Mouse (Mus musculus): ENCODE measurements at regions not wholly inside any gene's neighbourhood (a gene's known extent, or its start where the extent isn't known, plus 50 kb on each side); places are given as distances from the start of the nearest gene placed in this dataset.
"Not testable (repeated sequence)": the region's sequence is repeated elsewhere in the genome, so short reads cannot be mapped to it uniquely, and the experiment has no call there.

GRCm38 (mm10) chr7:75360874-75361273 lies 51.8 kb upstream of the Sv2b start:
- no peak for DNase-seq (ENCODE audit: low spot score)

GRCm38 (mm10) chr7:75362541-75362940 lies 53.5 kb upstream of the Sv2b start:
- no peak for DNase-seq (ENCODE audit: low spot score)

- no peak for DNase-seq (ENCODE audit: low spot score)
Observed at GRCm38 (mm10) chr7:75365480-75365879, 56.4 kb upstream of the Sv2b start.

GRCm38 (mm10) chr7:75366285-75366882 lies 57.3 kb upstream of the Sv2b start:
- peak; percentile 75 for DNase-seq (ENCODE audit: low spot score)

- DNase-seq (ENCODE audit: low spot score) = no peak
Observed at GRCm38 (mm10) chr7:75368315-75368714, 59.3 kb upstream of the Sv2b start.

- DNase-seq (ENCODE audit: low spot score) = no peak
Observed at GRCm38 (mm10) chr7:75369366-75369765, 60.3 kb upstream of the Sv2b start.

- peak; percentile 77 for DNase-seq (ENCODE audit: low spot score)
Observed at GRCm38 (mm10) chr7:75370595-75371519, 61.8 kb upstream of the Sv2b start.

- no peak for DNase-seq (ENCODE audit: low spot score)
Observed at GRCm38 (mm10) chr7:75371520-75371876, 62.4 kb upstream of the Sv2b start.

GRCm38 (mm10) chr7:75371991-75372390 lies 62.9 kb upstream of the Sv2b start:
- DNase-seq (ENCODE audit: low spot score) = no peak

- no peak for DNase-seq (ENCODE audit: low spot score)
Observed at GRCm38 (mm10) chr7:75372892-75373444, 63.9 kb upstream of the Sv2b start.

- DNase-seq (ENCODE audit: low spot score) = no peak
Observed at GRCm38 (mm10) chr7:75374506-75374905, 65.4 kb upstream of the Sv2b start.

- DNase-seq (ENCODE audit: low spot score) = no peak
Observed at GRCm38 (mm10) chr7:75379595-75379994, 70.5 kb upstream of the Sv2b start.

GRCm38 (mm10) chr7:75384506-75384911 lies 70.8 kb upstream of the Akap13 start:
- no peak for DNase-seq (ENCODE audit: low spot score)

GRCm38 (mm10) chr7:75387033-75387432 lies 68.3 kb upstream of the Akap13 start:
- DNase-seq (ENCODE audit: low spot score) = no peak

- DNase-seq (ENCODE audit: low spot score) = no peak
Observed at GRCm38 (mm10) chr7:75387821-75388431, 67.4 kb upstream of the Akap13 start.

GRCm38 (mm10) chr7:75390162-75390561 lies 65.2 kb upstream of the Akap13 start:
- no peak for DNase-seq (ENCODE audit: low spot score)

- DNase-seq (ENCODE audit: low spot score) = no peak
Observed at GRCm38 (mm10) chr7:75392783-75393182, 62.6 kb upstream of the Akap13 start.

- no peak for DNase-seq (ENCODE audit: low spot score)
Observed at GRCm38 (mm10) chr7:75393466-75393865, 61.9 kb upstream of the Akap13 start.

GRCm38 (mm10) chr7:75394866-75395580 lies 60.3 kb upstream of the Akap13 start:
- DNase-seq (ENCODE audit: low spot score) = no peak

- no peak for DNase-seq (ENCODE audit: low spot score)
Observed at GRCm38 (mm10) chr7:75397559-75397958, 57.8 kb upstream of the Akap13 start.

GRCm38 (mm10) chr7:75398480-75398879 lies 56.9 kb upstream of the Akap13 start:
- not testable (repeated sequence) for DNase-seq (ENCODE audit: low spot score)

Measured in ovary, postnatal 14 days (tissue).